Mouse (Mus musculus) C2C12 (cell line): ENCODE measurements at regions not wholly inside any gene's neighbourhood (a gene's known extent, or its start where the extent isn't known, plus 50 kb on each side); places are given as distances from the start of the nearest gene placed in this dataset.

Experiments used
- CEBPB ChIP-seq: IDR thresholded peaks from one replicate; pipeline ENCODE4 v1.6.1; 2011; ENCODE audit warnings: low read depth, mild to moderate bottlenecking, control low read depth, moderate library complexity
- CTCF ChIP-seq: IDR thresholded peaks from one replicate; pipeline ENCODE4 v1.5.1; 2011; ENCODE audit not compliant: control insufficient read depth, insufficient read depth, insufficient read length
- FOSL1 ChIP-seq: IDR thresholded peaks from one replicate; pipeline ENCODE4 v1.8.0; 2011; ENCODE audit warnings: mild to moderate bottlenecking, low read length; ENCODE audit not compliant: poor library complexity, insufficient read depth, severe bottlenecking
- MAX ChIP-seq: IDR thresholded peaks from one replicate; pipeline ENCODE4 v1.6.1; 2011; ENCODE audit warnings: mild to moderate bottlenecking, control low read depth
- MYOD1 ChIP-seq: IDR thresholded peaks from one replicate; pipeline ENCODE4 v1.6.1; 2011; ENCODE audit warnings: low read depth; ENCODE audit not compliant: control insufficient read depth, insufficient read length
- MYOG ChIP-seq: IDR thresholded peaks from one replicate; pipeline ENCODE4 v1.6.1; 2011; ENCODE audit not compliant: control insufficient read depth, insufficient read length; ENCODE audit errors: extremely low read depth
- USF1 ChIP-seq: IDR thresholded peaks from one replicate; pipeline ENCODE4 v1.6.1; 2011; ENCODE audit warnings: low read depth, mild to moderate bottlenecking, control low read depth, moderate library complexity

DNA sequence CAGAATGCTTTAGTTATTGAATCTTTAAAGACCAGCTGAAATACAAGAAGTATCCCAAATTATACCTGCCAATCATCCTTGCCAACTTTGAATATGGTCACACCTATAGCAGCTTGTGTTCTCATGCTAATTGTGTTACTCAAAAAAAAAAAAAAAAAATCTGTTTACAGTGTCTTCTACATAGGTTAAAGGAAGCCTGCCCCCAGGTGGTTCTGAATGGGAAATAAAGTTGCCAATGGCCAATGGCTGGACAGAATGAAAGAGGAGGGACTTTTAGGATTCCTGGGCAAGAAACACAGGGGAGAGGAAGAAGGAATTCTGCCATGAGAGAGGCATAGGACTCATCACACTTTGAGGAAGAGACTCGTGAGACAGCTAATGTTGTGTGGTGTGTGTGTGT, 197.5 kb upstream of the Gm21897 start:
- TF ChIP-seq CTCF (no peak), FOSL1 (no peak), MYOD1 (no peak), USF1 (no peak), CEBPB (no peak), MAX (no peak), MYOG (no peak)
